Mouse (Mus musculus): ENCODE measurements around the gene Them5.

Them5 gene

GRCm38 (mm10) chr3:94372038-94372437, 30.1 kb downstream of the Them5 start:
- DNase-seq (ENCODE audit: low read depth, low spot score), result no peak

DNA sequence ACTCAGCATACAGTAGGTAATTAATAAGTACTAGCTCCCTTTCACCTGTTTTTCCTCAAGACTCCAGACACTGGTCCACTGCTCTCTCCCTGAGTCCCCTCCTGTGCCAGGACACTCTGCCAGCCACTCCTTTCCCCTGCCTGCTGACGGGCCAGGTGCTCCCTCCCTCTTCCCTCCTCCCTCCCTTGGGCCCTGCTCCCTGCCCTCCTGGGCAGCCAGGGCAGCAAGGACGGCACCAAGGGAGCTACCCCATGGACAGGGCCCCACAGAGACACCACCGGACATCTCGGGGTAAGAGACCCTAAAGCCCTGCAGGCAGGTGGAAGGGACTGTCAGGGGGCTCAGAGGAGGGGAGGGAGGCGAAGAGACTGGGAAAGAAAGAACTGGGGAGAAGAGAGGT, 30.7 kb downstream of the Them5 start, which contains the start of gene Rorc:
Gene Rorc (plus strand): TSS at position 154 of the 400 bp plus-strand sequence.
- DNase-seq (ENCODE audit: low read depth, low spot score), result no peak

DNA sequence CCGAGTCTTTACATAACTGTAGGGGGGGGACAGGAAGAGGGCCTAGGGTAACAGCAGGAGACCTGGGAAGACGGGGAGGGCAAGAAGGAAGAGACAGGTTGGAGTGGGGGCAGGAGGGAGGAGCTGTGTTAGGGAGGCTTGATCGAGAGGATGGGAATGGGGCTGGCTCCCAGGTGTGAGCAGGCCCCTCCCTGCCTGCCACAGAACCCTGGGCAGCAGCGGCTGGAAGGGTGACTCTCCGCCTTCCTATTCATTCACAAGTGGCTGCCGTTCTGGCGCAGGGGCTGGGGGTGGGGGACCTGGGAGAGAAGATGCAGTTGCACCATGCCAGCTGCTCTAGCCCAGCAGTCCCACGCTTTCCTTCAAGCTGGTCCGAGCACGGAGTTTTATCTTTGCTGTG, 31.2 kb downstream of the Them5 start:
- no peak for DNase-seq (ENCODE audit: low read depth, low spot score)

DNA sequence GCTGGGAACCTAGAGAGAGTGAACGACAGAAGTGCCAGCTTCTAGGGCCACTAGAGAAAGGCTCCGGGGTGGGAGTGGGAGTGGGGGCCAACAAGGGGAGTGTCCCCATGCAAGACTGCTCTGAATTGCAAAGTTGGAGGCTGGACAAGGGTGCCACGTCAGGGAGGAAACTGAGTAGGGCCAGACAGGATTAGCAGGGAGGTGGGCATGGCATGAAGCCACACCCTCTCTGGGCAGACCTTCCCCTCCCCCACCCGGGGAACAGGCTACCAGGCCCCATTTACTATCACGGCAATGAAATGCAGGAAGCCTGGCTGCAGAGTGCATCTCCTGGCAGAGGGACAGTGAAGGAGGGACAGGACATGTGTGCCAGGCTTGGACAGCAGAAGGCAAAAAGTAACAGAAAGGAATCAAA, 31.7 kb downstream of the Them5 start:
- DNase-seq (ENCODE audit: low read depth, low spot score), result no peak

DNA sequence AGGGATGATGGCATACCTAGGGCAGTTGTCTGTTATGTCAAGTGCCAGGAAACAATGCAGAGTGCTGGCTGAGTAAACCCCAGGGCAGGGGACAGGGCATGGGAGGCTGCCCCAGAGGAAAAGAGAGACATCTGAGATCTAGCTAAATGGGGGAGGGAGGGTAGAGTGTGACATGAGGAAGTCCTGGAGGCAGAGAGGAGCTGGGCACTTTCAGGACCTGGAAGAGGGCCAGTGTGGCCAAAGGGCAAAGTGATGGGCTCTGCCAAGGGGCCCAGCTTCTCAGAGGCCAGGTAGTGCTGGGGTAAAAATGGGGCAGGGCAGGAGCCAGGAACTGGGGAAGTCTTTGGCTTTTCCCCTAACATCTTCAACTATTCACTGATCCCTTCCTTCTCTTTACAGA, 32.7 kb downstream of the Them5 start:
- DNase-seq (ENCODE audit: low read depth, low spot score), result no peak

- DNase-seq (ENCODE audit: low read depth, low spot score), result no peak
Measured at GRCm38 (mm10) chr3:94375146-94375545, 33.2 kb downstream of the Them5 start.

DNA sequence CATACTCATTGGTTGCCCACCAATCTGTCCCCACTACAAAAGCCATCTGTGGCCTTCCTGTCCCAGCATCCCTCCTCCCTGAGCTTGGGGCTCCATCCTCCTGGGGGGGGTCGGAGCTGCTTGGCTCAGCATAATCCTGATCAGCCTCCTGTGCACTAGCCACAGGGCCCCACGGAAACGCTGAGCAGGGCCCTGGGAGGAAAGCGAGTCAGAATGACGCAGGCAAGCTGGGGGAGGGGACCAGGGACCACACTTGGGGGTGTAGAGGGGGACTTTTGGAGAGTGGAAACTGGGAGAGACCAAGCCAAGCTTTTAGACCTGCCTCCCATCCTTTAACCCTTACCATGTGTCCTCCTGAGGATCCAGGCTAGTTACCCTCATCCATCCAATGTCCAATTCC, 34.0 kb downstream of the Them5 start:
- no peak for DNase-seq (ENCODE audit: low read depth, low spot score)

DNA sequence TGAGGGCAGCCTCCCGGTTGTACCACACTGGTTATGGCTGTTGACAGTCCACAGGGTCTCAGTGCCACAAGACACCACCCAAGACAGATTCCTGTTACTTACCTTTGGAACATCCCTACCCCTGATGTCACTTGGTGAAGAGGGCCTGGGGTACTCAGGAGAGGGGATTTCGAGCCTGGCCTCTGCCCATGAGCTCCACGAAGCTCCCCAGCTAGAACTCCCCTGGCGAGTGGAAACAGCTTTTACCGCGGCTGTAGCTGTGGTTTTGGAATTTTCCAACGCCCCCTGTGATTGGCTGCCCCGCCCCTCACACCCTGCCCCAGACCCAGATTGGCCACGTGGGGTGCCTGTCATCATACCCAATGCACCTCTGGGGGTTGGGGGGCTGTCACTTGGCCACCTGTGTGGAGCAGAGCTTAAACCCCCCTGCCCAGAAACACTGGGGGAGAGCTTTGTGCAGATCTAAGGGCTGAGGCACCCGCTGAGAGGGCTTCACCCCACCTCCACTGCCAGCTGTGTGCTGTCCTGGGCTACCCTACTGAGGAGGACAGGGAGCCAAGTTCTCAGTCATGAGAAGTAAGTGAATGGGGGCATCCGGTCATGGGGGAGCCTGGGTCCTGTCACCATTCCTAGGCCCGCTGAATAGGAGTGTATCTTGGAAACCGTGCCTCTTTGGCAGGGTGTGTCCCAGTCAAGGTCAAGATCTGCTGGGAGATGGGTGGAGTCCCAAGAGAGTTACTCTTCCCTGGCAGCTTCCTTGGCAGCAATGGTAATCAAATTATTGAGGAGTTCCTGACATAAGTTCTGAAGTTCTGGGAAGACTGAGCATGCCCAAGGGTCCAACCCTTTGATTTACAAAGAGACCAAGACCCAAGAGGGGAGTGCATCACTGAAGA, 35.4 kb downstream of the Them5 start:
- no peak for DNase-seq (ENCODE audit: low read depth, low spot score)

DNA sequence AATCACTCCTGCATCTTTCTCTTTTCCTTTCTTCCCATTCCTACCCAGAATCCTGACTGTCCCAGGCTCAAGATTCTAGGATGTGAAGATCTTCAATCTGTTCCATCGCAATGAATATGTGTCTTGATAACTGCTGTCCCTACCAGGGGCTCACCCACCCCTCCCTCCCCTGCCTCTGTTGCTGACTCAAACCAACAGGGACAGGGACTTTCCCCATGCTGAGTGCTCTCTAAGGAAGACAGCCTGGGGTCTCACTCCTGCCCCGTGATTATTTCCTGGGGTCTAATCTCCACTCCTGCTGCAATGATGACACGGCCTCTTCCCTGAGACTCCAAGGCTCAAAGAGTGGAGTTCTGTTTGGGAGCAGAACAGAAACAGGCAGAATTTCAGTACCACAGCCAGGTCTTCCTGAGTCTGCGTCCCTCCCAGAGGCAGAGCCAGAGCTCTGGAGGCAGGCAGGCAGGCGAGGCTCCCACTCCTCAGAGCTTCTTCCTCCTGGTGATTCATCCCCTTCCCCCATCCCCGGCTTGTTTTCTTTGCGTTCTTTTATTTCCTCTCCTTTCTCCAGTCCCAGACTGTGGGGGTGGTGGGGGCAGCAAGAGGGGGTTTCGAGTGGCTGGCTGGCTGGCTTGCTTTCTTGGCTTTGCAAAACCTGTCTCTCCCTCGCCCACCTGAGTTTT, 38.1 kb downstream of the Them5 start:
- DNase-seq (ENCODE audit: low read depth, low spot score), result no peak

DNA sequence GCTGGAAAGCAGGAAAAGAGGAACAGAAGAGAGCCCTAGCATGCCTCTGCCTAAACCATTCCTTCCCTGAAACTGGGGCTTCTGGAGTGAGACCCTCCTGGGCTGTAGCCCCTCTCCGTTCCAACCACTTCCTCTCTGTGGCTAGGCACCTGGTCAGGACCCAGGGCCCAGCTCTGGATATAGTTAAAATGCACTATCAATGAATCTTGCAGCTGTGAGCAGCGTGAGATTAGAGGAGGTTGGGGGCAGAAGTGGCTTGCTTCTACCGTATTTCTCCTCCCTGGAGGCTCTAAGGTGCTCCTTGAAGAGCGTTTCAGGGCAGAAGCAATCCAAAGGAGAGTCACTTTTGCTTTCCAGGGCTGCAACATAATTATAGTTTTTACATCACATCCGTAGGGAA, 40.4 kb downstream of the Them5 start:
- no peak for DNase-seq (ENCODE audit: low read depth, low spot score)

DNA sequence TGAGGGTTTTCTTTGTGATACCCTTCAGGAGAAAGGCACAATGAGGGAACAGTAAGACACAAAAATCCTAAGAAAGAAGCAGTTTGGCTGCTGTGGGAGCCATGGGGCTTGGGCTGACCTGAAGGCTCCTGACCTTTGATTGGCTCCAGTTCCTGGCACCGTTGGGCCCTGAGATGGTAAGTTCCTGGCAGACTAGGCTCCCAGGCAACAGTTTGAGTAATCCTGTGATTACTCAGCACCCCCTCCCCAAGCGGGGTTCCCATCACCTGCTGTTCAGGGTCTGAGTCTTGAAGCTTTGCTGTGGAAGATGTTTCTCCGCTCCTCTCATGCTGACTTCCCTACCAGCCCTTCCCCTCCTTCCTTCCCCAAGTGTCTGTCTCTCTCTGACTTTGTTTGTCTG, 41.6 kb downstream of the Them5 start:
- DNase-seq (ENCODE audit: low read depth, low spot score), result no peak

GRCm38 (mm10) chr3:94386671-94387070, 44.8 kb downstream of the Them5 start:
- no peak for DNase-seq (ENCODE audit: low read depth, low spot score)

GRCm38 (mm10) chr3:94387391-94387790, 45.5 kb downstream of the Them5 start:
- DNase-seq (ENCODE audit: low read depth, low spot score), result no peak

GRCm38 (mm10) chr3:94388047-94388446, 46.1 kb downstream of the Them5 start:
- DNase-seq (ENCODE audit: low read depth, low spot score), result no peak

GRCm38 (mm10) chr3:94389420-94389819, 47.5 kb downstream of the Them5 start:
- DNase-seq (ENCODE audit: low read depth, low spot score), result no peak

DNA sequence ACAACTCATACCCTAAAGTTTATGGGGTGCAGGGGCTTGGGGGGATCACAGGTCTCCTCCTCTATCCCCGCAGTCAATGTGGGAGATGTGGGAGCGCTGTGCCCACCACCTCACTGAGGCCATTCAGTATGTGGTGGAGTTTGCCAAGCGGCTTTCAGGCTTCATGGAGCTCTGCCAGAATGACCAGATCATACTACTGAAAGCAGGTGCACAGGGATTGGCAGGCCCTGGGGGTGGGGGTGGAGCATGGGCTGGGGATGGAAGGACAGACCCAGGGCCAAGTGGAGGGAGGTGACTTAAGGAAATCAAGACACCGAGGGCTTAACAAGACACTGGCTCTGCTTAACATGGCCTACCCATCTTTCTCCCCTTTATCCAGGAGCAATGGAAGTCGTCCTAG, 49.1 kb downstream of the Them5 start:
- no peak for DNase-seq (ENCODE audit: low read depth, low spot score)

DNA sequence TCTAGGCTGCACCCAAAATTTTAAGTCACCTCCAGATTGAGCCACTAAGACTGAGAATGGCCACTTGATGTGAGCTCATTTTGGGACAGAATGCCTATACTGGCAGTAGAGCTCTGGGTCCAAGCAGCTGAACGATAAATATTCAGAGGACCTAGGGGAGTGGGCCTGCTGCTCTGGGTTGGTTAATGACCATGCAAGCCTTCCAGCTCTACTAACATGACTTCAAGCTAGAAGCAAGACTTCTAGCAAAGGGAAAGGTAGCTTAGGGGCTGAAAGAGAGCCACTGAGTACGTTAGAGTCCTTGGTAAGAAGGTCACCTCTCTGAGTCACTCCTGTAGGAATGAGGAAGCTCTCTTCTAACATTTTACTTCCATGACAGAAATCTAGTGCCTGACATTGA, 50.2 kb downstream of the Them5 start:
- no peak for DNase-seq (ENCODE audit: low read depth, low spot score)

DNA sequence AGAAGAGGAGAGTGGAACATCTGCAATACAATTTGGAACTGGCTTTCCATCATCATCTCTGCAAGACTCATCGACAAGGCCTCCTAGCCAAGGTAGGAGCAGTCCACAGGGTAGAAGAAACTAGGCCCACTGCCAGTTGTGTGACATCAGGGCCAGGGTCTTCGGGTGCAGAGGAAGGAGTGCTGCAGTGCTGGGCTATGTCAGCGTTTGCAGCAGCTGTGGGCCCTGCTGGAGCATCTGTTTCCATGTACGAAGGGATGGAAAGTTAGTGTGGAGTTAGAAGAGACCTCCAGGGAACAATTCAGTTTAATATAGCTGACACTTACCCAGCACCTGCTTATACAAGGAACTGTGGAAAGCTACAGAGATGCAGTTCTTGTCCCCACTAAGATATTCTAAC, 51.1 kb downstream of the Them5 start:
- DNase-seq (ENCODE audit: low read depth, low spot score), result no peak

DNA sequence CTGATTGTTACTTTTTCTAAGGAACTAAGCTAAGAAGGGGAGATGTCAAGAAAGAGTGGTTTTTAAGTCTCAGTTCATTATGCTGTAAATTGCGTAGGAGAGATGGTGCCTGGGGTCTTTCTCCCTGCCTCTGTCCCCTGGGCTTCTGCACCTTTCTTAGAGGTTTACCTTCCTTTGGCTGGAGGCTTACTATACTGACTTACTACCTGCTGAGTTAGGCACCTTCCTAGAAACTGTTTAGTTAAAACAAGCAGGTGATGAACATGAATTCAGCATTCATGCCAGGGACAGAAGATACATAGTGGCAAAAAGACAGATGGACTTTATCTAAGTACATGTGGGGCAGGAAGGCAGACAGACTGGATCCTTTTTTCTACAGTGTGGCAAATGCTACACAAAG, 54.4 kb downstream of the Them5 start:
- no peak for DNase-seq (ENCODE audit: low read depth, low spot score)

- no peak for DNase-seq (ENCODE audit: low read depth, low spot score)
Measured at GRCm38 (mm10) chr3:94396851-94397250, 55.0 kb downstream of the Them5 start.

Measured in retina, adult 2 months (tissue).